Mouse (Mus musculus): ENCODE results near the gene Hist1h2bc. TPM values are rescaled to one million over a fixed set of nuclear protein-coding genes. Genes with fewer than 3 reads are reported as not detected.
"Not testable (repeated sequence)": the region's sequence is repeated elsewhere in the genome, so short reads cannot be mapped to it uniquely, and the experiment has no call there.

Hist1h2bc gene
- total RNA-seq, 2 experiments from 2014 or later: 49.2 to 164 TPM

DNA sequence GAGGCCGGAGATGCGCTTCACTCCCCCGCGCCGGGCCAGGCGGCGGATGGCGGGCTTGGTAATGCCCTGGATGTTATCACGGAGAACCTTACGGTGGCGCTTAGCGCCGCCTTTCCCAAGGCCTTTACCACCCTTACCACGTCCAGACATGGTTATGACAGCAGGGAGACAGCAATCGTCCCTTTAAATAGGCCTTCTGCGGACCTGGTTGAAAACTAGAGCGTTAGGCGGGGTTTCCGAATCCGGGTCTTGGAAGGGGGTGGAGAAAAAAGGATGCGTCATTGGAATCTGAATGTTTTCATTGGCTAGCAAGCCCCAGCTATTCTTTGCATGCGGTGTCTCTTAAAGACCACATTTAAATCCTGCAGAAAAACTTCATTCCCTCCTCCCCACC is 14.3 kb downstream of the Hist1h2bc start, which contains the start of gene Hist1h4c:
Hist1h4c (minus strand) TSS at position 155 of the 394 bp plus-strand sequence.
- peak; percentile 86 for ATAC-seq (replicated peaks; ENCODE audit: low FRiP score, poor library complexity, severe bottlenecking)

DNA sequence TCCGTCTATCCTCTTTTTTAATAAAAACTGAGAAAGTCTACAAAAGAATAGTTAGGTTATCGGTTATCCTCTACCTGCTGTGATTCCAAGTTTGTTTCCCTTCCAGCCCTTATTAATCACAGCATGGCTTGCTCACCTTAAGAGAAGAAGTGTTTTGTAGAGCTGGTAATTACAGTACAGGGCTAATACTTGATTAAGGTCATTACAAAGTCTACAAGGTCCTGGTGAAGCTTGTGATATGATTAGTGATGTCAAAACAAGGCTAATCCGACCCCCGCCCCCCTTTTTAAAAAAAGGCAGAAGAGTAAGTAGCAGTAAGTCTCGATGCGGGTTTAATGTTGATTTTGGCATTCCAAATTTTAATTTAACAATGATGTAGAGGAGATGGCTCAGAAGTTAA is 15.0 kb downstream of the Hist1h2bc start:
- ATAC-seq (replicated peaks; ENCODE audit: low FRiP score, poor library complexity, severe bottlenecking): no peak

DNA sequence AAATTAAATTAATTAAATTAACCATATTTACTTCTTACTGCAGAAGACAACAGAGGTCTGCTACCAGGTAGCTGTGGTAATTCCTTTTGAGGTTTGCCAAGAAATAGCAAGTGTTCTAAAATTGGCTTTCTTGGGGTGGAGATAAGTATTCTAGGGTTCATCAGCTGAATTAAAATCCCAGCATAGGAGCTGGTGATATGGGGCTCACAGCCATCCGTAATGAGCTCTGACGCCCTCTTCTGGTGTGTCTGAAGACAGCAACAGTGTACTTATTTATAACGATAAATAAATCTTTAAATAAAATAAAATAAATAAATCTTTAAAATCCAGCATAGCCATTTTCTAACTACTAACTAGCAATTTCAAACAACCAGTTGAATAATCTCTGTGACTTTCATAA is 15.8 kb downstream of the Hist1h2bc start:
- no peak for ATAC-seq (replicated peaks; ENCODE audit: low FRiP score, poor library complexity, severe bottlenecking)

DNA sequence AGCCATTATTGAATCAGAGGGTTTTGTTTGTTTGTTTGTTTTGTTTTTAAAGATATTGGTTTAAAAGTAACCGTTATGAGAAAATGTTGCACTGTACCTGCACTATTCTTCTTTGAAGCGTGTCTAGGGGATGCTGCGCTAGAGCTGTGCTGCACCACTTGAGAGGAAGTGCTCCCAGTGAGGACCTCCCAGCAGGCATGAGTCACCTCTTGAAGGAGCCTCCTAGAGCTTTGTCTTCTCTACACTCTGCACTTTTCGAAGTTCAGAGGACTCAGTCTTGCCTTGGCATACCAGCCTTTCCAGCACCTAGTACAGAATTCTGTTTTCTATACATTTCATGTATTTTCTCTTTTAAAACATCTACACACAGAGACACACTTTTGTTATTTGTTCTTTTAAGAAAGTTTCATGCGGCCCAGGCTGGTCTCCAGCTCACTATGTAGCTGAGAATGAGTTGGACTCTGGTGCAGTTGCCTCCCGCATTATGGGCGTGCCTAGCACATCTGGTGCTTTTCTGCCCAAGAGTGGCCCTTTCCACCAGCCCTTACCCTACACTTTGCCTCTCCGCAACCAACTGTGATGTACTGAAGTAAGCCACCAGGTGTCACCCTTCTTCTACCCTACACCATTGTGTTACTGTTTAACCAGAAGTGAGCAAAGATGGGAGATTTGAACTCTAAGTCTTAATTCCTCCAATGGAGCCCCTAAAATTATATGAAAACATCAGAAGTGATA is 17.0 kb downstream of the Hist1h2bc start:
- peak; percentile 58 for ATAC-seq (replicated peaks; ENCODE audit: low FRiP score, poor library complexity, severe bottlenecking)

DNA sequence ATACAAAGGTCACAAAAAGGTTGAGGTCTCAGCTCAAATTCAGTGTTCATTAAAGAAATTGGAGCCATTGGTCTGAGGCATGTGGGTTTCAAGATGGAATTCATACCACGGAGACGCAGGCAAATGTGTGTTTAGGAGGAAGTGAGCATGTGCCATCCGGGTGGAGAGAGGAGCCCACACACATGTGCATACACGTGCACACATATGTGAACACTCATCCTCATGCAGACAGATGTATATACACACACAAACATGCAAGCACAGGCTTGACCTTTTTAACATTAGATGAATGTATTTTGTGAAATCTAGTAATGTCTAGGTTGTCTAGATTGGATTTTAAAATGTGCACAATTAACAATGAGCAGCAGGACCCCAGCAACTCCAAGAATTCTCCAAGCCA is 18.2 kb downstream of the Hist1h2bc start:
- no peak for ATAC-seq (replicated peaks; ENCODE audit: low FRiP score, poor library complexity, severe bottlenecking)

DNA sequence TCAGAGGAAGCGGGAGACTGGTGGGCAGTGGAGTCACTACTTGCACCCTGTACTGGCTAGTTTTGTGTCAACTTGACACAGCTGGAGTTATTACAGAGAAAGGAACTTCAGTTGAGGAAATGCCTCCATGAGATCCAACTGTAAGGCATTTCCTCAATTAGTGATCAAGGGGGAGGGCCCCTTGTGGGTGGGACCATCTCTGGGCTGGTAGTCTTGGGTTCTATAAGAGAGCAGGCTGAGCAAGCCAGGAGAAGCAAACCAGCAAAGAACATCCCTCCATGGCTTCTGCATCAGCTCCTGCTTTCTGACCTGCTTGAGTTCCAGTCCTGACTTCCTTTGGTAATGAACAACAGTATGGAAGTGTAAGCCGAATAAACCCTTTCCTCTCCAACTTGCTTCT is 18.8 kb downstream of the Hist1h2bc start:
- not testable (repeated sequence) for ATAC-seq (replicated peaks; ENCODE audit: low FRiP score, poor library complexity, severe bottlenecking)

DNA sequence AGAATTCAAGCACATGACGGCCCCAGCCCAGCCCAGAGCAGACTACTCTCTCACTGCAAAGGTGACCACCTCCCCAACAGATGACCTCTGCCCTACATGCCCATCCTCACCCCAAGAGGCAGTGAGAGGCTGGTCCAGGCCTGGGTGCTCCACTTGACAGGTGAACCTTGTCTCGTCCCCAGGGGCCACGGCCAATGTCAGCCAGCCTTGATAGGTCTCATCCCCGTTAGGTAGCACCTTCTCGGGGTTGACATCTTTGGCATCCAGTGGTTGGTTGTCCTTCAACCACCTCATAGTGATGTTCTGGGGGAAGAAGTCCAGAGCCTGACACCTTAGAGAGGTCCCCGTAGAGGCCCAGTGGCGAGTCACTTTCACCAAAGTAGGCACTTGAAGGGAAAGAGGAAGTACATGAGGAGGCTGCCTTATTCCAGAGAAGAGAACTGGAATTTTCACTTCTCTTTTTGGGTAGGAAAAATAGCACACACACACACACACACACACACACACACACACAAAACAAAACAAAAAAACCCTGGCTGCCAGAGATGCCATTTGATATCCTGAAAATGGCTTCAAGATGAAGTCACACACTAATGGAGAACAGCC is 21.9 kb downstream of the Hist1h2bc start:
- no peak for ATAC-seq (replicated peaks; ENCODE audit: low FRiP score, poor library complexity, severe bottlenecking)

DNA sequence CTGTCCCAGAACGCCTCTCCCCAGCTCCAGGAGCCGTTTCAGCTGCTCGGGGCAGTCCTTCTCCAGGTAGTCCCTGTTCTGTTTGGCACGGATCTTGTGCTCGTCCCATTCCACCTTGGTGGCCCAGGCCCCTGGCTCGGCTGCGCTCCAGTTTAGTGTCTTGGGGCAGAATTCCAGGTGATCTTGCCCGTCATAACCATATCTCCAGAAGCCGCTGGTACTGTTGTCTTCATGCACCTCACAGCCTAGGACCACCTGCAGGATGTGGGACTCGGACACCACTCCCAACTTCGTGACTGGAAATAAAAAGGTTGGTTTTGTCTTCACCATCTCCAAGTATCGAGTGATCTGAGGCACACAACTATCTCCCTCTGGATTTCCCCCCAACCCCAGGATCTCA is 22.8 kb downstream of the Hist1h2bc start:
- ATAC-seq (replicated peaks; ENCODE audit: low FRiP score, poor library complexity, severe bottlenecking): no peak

DNA sequence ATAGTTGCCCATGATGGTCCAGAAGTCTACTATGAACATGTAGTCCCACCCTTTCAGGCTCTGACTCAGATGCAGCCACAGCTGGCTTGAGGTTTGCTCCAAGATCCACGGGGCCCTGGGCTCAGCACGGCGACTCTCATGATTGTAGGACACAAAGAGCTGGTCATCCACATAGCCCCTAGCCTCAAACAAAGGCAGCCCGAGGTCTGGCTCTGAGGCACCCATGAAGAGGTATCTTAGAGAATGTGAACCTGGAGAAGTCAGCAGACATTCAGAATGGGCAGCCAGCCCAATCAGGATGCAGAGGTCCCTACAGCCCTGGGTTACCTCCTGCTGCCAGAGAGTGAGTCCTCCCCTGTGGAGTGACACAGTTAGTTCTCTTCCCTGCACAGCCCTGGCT is 24.0 kb downstream of the Hist1h2bc start:
- ATAC-seq (replicated peaks; ENCODE audit: low FRiP score, poor library complexity, severe bottlenecking): no peak

DNA sequence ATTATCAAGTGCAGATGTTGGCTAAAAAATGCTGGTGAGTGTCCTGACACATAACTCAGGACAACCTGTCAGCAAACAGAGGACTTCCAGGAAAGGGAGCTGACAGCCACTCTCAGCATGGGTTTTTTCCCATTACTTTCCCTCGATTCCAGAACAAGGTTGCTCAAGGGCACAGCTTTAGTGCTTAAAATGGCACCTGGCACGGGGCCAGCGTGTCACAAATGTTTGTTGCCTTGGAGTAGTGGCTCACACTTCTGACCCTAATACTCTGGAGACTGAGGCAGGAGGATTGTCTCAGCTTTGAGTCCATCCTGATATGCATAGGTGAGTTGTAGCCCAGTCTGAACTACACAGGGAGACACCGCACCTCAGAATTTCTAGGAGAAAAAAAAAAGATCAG is 24.7 kb downstream of the Hist1h2bc start:
- ATAC-seq (replicated peaks; ENCODE audit: low FRiP score, poor library complexity, severe bottlenecking): no peak

DNA sequence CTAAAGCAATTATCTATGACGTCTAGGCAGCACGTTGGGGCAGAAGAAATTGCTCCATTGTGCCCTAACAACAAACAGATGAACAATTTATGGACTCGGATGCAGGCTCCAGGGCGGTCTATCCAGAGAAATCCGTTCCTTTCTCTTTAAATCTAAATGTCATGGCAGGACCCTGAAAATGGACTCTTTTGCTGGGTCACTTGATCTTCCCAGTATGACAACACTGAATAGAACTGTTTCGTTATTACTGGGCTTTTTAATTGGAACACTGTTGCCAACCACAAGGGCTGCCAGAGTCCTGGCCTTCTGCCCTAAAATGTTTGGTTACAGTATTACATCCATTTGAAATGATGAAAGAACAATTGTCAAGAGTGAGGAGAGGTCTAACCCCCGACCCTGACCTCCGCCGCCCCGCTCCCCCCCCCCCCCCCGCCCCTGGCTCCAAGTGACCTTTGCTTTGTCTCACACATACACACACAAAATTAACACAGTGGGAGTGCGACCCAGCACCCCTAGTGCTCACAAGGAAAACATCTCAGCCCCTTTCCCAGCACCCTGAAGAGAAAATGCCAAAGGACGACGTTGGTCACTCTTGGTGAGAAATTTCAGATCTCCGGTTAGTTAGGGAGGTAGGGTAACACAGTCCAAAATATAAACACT is 25.8 kb downstream of the Hist1h2bc start:
- ATAC-seq (replicated peaks; ENCODE audit: low FRiP score, poor library complexity, severe bottlenecking): no peak

DNA sequence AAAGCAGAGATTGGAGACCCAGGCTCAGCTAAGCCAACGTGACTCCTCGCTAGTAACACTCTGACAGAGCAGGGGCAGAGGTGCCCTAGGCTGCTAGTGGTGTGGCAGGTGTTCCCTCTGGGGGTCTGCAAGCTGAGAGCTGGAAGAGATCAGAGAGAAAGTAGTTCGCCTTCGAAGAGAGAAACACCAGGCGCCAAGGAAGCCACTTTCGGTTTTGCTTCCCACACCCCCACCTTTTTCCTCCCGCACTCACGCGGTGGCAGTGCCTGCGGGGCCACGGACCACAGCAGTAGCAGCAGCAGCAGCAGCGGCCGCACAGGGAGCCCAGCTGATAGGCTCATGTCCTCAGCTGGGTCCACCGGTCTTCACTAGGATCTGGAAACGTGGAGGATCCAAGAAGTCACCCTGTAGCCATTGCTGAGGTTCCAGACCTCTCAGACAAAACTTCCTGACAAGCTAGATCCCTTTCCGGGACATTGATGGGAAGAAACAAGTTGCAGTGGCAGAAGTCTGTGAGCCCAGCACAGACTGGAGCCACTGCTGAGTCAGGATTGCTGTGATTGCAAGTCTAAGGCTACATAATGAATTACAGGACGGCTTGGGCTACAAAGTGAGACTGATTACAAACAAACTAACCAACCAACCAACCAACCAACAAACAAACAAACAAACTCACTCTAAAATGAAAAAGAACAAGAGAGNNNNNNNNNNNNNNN is 26.5 kb downstream of the Hist1h2bc start, which contains the start of gene Hfe:
Hfe (minus strand) TSS at position 481 of the 716 bp plus-strand sequence.
- peak; percentile 57; the same call in 1 of the 2 replicates for ATAC-seq (replicated peaks; ENCODE audit: low FRiP score, poor library complexity, severe bottlenecking)

DNA sequence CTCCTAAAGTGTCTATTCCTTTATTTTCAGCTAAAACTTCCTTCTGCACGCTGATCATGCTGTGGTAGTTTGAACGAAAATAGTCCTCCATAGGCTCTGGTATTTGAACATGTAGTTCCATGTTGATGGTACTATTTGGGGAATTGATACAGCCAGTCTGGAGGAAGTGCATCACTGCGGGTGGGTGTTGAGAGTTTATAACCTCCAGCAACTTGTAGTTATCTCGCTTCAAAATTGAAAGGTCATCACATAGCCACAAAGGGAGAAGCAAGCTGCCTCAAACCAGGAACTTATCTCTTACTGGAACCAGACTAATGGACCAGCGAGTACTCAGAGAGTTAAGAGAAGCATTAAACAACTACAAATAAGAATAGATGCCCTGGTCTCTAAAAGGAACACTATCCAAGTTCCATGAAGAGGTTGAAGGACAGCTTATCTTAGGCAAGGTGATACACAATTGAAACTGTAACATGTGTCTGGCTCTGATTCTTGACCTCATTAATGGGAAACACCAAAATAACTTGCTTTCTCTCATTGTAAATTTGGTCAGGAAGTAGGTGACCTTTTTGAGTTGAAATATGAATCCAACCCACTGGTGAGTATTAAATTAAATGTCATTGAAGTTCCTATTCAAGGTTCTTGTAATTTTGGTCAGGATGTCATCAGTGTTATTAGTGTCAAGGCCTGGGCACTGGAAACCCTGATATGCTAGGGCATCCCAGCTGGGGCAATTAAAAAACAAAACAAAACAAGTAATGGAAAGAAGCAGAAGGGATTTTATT is 32.5 kb downstream of the Hist1h2bc start:
- ATAC-seq (replicated peaks; ENCODE audit: low FRiP score, poor library complexity, severe bottlenecking): no peak

DNA sequence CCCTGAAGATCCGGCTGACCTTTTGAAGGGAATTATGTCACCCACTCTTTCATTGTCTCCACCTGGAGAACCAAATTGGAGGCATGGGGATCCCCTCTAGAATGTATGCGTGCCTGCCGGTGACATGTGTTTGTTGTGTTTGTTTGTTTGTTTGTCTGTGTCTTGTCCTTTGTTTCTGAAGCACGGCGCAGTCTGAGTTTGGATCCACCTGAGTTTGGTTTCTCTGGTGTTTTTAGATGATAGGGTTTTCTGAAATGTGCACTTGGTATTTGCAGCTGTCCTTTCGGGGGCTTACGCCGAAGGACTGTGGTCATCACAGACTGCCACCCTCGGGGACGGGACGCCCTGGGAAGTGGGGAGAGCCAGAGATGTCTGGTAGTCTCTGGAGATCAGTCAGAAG is 33.2 kb downstream of the Hist1h2bc start:
- no peak for ATAC-seq (replicated peaks; ENCODE audit: low FRiP score, poor library complexity, severe bottlenecking)

DNA sequence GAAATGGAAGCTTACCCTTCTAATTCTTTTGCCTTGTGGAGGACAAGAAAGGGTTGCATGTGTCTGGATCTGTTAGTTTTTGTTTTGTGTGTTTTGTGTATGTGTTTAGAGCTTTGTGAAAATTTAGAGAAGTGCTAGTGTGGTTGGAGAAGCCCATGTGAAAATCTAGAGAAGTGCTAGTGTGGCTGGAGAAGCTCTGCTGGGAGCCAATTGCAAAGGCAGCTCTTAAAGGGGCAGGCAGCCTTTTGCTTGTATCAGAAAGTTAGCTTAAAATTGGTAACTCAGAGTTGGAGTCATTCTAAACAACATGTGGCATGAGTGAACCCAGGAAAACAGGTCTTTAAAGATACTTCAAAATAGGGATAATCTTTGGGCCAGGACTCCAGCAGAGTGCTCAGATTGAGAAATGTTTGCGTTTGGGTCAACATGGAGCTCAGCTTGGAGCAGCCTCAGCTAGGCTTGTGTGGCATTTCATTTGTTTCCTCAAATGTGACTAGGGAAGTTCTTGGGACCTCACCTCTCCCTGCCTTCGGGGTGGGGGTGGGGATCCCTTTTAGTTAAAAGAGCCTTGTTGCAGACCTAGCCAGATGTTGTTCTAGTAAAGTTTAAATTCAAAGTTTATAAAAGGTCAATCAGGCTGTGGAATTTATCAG is 33.7 kb downstream of the Hist1h2bc start:
- not testable (repeated sequence) for ATAC-seq (replicated peaks; ENCODE audit: low FRiP score, poor library complexity, severe bottlenecking)

DNA sequence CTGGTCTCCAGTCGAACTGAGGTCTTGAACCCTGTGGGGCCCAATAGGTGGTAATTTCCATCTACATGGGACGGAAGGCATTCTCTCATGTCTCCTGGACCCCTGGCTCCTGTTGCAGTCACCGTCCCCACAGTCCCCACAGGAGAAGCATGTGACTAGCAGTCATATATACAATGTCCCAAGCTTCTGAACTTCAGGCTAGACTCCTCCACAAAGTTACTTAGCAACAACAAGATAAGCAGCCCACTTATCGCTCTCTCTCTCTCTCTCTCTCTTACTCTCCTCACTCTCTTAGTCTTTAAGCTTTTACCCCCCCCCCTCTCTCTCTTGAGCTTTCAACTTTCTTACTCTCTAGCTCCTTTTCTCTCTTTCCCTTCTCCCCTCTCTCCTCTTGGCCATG is 40.2 kb downstream of the Hist1h2bc start:
- no peak for ATAC-seq (replicated peaks; ENCODE audit: low FRiP score, poor library complexity, severe bottlenecking)

DNA sequence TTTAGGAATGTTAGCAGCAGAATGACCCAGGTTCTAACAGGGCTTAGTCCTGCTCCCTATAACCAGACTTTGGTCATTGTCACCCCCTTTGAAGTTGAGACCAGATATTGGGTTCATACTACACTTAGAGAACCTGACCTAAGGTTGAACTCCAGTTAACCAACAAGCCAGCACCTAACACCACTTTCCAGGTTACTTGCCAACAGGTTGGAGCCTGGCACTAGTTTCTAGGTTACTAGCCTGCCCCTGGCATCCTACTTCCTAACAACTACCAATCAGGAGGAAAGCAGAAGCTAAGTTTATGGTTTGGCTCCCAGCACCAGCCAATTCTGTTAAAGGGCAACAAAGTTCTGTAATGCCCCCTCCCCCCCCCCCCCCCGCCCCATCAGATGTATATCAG is 41.2 kb downstream of the Hist1h2bc start:
- no peak for ATAC-seq (replicated peaks; ENCODE audit: low FRiP score, poor library complexity, severe bottlenecking)

DNA sequence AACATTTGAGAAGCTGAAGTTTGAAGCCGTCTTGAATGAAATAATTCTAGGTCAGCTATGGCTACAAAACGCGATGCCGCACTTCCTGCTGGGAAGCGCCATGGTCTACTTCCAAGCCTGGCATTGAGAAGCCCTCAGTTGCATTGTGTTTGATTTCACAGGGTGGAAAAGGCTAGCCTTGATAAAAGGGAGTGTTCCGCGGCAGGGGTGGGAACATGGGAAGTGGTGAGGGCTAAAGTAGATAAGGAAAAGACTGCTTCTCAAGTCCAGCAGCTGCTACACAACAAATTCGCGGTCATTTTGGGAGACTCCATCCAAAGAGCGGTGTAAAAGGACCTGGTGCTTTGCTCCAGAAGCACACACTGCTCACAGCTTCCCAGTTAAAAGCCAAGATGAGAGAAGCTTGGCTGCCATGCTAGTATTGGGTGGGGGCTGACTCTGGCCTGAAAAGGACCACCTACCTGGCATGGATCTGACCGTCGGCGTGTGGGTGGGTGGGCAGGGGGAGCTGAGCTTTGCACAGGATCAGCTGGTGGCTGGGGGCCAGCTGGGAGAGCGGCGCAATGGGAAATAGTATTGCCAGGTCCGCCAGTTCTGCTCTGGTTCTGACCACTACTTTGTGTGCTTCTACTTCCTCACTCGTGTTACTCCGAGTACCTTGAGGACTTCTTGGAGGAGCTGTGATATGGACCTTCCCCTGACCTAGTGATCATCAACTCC is 44.6 kb downstream of the Hist1h2bc start:
- ATAC-seq (replicated peaks; ENCODE audit: low FRiP score, poor library complexity, severe bottlenecking): no peak

DNA sequence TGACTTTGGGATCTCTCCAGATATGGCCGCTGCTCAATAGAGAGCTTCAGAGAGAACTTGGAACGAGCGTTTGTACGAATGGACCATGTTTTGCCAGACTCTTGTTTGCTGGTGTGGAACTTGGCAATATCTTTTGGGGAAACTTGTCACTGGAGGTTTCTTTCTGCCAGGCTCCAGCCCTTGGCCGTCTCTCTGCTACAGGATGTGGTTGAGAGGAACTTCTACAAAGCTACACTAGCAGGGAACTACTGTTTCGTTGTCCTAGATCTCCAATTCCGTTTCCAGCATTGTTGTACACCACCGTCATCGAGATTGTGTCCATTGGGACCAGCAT is 45.2 kb downstream of the Hist1h2bc start:
- ATAC-seq (replicated peaks; ENCODE audit: low FRiP score, poor library complexity, severe bottlenecking): no peak

All from erythroblast, adult 5-6 weeks (primary cell).